Mouse (Mus musculus) liver, postnatal 0 days (tissue): ENCODE results near the gene Olfr288.

Source experiments
- CTCF ChIP-seq: sonication (generic); IDR thresholded peaks from 2 replicates; pipeline ENCODE4 v1.5.1; 2016; ENCODE audit warnings: antibody characterized with exemption, low read depth
- EP300 ChIP-seq: IDR thresholded peaks from 2 replicates; pipeline ENCODE4 v1.6.1; 2016; ENCODE audit warnings: antibody characterized with exemption, low read depth, mild to moderate bottlenecking

- TF ChIP-seq CTCF, result peak; percentile 62
- TF ChIP-seq EP300, result no peak
Measured at GRCm38 (mm10) chr15:98173821-98174220, 21.5 kb downstream of the Olfr288 start.
